Mouse (Mus musculus) urinary bladder, postnatal 0 days (tissue): ENCODE results near the gene Sarnp. TPM values are rescaled to one million over a fixed set of nuclear protein-coding genes. Genes with fewer than 3 reads are reported as not detected.

Experiments used
- polyA plus RNA-seq: library from polyadenylated mRNA; unstranded; fragments of >200 nt; fragmentation: Nextera tagmentation; extraction: Ambion mirVana; gene quantifications from 2 replicates; pipeline ENCODE4 v1.2.1, GENCODE M21; 2015

Sarnp gene
- polyA plus RNA-seq, result 96.8 and 120 TPM in 2 replicates

DNA sequence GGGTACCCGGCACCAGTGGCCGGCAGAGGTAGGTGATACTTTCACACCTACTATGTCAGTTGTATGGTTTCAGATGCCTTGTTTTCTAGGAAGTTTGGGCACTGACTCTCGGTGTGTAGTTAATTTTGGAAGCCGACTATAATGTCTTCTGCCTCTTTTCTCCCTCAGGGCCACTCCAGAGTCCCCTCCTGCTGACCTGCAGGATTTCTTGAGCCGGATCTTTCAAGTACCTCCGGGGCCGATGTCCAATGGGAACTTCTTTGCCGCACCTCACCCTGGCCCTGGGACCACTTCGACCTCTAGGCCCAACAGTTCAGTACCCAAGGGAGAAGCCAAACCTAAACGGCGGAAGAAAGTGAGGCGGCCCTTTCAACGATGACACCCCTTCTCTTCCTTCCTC, at the start of gene Sarnp:
Gene Sarnp, plus strand, starts transcription at position 301 of the 400 bp plus-strand sequence.

DNA sequence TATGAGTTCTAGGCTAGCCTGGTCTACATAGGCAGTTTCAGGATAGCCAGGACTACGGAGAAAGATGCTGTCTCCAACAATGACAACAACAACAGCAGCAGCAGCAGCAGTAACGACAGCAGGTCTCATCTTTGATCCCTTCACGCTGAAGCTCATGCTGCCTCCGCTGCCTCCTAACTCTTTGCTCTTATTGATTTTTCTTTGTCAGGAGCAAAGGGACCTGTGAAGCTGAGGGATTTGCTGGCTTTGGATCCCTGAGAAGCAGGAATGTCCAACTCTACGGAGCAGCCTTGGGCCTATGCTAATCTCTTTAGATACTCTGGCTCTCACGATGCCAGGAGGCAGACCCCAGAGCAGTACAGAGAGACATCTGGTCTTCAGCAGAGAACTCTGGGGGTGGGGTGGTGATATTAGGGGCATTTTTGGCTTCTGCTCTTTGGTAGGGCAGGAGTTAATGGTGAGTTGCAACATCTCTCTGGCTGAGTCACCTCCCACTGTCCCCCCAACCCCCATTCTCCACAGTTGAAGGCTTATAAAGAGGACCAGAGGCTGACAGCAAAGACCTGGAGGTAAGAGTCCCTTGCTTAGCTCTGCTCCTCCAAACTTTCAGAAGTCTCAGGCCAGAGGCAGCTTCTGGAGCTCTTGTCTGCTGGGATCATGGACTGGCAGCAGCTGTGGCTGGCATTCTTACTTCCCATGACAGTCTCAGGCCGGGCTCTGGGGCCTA, 26.6 kb upstream of the Sarnp start, which contains the start of gene Mmp19:
Gene Mmp19, plus strand, starts transcription at position 513 of the 727 bp plus-strand sequence.

GRCm38 (mm10) chr10:128803771-128804270, 13.3 kb upstream of the Sarnp start, which contains the start of gene Dnajc14:
TSS of gene Dnajc14 (plus strand) at chr10:128804062.

DNA sequence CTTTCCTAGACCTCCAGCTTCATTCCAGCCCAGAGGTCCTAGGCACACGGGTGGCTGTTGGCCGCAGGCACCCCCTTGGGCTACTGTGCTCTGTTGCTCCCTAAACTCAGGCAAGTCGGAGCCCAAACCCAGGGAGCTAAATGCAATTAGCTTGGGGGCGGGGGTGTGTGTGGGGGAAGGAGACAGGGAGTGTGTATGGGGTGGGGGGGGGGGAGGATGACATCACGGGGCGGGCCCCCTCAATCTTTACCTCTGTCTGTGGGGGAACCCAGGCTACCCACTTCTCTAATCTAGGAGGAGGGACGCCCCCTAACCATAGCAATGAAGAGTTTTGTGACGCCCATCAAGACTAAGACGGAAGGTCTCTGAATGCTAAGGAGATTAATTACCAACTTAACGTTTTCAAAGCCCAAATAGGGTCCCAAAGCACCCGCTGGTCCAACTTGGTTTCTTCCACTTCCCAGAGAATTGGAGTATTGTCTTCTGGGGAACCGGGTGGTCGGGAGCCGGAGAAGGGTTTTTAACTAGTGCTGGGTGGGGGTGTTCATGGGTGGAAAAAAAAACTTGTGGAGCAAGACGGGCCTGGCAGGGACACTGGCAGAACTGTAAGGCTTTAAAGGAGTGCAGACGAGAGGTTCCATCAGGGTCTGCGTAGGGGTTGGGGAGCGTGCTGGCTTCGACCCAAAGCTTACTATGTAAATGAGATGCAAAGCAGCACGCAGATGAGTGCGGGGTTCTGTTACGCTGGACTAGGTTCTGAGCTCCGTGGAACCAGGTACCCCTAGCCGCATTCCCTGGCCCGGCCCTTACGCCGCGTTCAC, 12.7 kb upstream of the Sarnp start, which contains the start of gene Tmem198b:
Gene Tmem198b, minus strand, starts transcription at position 100 of the 821 bp plus-strand sequence.

DNA sequence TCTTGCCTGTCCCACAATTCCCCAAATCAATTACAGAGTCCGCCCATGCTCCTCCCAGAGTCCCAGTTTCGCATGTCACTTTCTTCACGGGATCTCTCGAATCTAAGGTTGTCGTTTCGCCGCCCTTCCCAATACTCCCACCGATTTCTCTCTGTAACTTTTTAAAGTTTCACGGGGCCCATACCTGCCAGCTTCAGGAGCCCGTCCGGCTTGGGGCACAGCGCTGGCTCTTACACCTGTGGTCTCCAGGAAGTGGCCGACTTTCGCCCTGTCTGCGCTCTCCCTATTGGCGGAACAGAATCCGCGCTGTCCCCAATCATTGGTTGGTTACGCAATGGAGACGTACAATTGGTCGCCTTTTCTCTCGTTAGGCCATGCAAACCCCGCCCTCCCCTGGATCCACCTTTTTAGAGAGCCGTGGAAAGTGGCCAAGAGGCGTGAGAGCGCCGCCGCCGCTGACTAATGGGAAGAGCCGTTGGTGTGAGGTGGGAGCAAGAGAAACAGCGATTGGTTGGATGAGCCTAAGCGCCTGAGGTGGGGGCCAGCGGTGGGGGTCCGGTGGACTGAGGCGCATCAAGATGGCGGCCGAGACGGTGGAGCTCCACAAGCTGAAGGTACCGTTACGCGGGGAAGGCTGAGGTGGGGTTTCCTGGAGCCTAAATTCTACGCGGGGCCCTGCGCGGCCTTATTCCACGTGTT, 4.4 kb downstream of the Sarnp start, which contains the start of gene Ormdl2:
Gene Ormdl2, minus strand, starts transcription at position 288 of the 699 bp plus-strand sequence.

GRCm38 (mm10) chr10:128891296-128892094, 74.4 kb downstream of the Sarnp start, which contains the start of gene Gdf11:
TSS of gene Gdf11 (minus strand) at chr10:128891718.

GRCm38 (mm10) chr10:128900698-128901097, 83.6 kb downstream of the Sarnp start, which contains the start of gene Cd63:
TSS of gene Cd63 (plus strand) at chr10:128900989.

DNA sequence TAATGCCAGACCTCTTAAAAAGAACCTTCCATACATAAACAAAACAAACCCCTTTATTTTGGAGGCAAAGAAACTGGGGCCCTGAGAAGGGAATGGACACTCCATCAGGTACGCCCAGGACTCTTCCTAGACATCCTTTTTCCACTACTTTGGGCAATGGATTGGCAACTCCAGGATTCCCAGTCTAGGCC, 105.6 kb downstream of the Sarnp start, which contains the start of gene Rdh5:
Gene Rdh5, minus strand, starts transcription at position 67 of the 191 bp plus-strand sequence.

DNA sequence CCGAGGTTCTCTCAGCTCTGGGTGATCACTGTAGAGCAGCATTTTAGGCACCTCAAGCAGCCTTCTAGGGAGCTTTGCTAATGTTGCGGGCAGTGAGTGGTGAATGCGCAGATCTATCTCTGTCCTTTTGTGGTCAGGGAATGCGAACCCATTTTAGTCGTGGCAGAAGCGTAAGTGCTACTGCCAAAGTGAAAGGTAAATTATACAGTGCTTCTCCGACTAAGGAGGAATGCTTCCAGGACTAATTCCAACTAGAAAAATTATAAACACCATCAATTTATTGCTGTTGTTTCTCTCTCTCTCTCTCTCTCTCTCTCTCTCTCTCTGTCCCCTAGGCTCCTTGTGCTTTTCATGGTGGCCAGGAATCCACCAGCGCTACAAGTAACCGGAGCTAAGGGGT, 106.8 kb downstream of the Sarnp start, which contains the start of gene Bloc1s1:
Gene Bloc1s1, minus strand, starts transcription at position 101 of the 400 bp plus-strand sequence.

Other genes starting within 250 kb of the Sarnp start
- gene Erbb3, start 227.7 kb upstream of the Sarnp start, polyA plus RNA-seq, result 6.5 and 7.6 TPM in 2 replicates
- 632 and 654 TPM in 2 replicates for gene Rps26, start 190.6 kb upstream of the Sarnp start, polyA plus RNA-seq
- gene Ikzf4, start 171.3 kb upstream of the Sarnp start, polyA plus RNA-seq, result 1.4 and 2.5 TPM in 2 replicates
- 17.7 and 18.5 TPM in 2 replicates for gene Suox, start 143.3 kb upstream of the Sarnp start, polyA plus RNA-seq
- 64.6 and 72.6 TPM in 2 replicates for gene Rab5b, start 121.1 kb upstream of the Sarnp start, polyA plus RNA-seq
- 1.1 and 1.2 TPM in 2 replicates for gene Pmel, start 113.1 kb upstream of the Sarnp start, polyA plus RNA-seq
- gene Cdk2, start 112.3 kb upstream of the Sarnp start, polyA plus RNA-seq, result 29.6 and 35.8 TPM in 2 replicates
- gene Dgka, start 72.5 kb upstream of the Sarnp start, polyA plus RNA-seq, result 18.1 and 19.7 TPM in 2 replicates
- gene Pym1, start 69.4 kb upstream of the Sarnp start, polyA plus RNA-seq, result 21.9 and 23.7 TPM in 2 replicates
- 7.8 and 14.0 TPM in 2 replicates for gene Mmp19, start 26.4 kb upstream of the Sarnp start, polyA plus RNA-seq
- gene Dnajc14, start 13.3 kb upstream of the Sarnp start, polyA plus RNA-seq, result 33.3 and 38.3 TPM in 2 replicates
- 35.6 and 38.5 TPM in 2 replicates for gene Tmem198b, start 13.0 kb upstream of the Sarnp start, polyA plus RNA-seq
- gene Ormdl2, start 4.3 kb downstream of the Sarnp start, polyA plus RNA-seq, result 37.7 and 42.1 TPM in 2 replicates
- gene Gdf11, start 74.4 kb downstream of the Sarnp start, polyA plus RNA-seq, result 1.6 and 1.7 TPM in 2 replicates
- gene Cd63, start 83.7 kb downstream of the Sarnp start, polyA plus RNA-seq, result 982 and 1,003 TPM in 2 replicates
- gene Rdh5, start 105.6 kb downstream of the Sarnp start, polyA plus RNA-seq, result 12.6 and 16.5 TPM in 2 replicates
- gene Bloc1s1, start 106.7 kb downstream of the Sarnp start, polyA plus RNA-seq, result 308 and 318 TPM in 2 replicates
- gene Itga7, start 116.5 kb downstream of the Sarnp start, polyA plus RNA-seq, result 28.2 and 36.5 TPM in 2 replicates
- 0.34 and 0.73 TPM in 2 replicates for gene Mettl7b, start 143.7 kb downstream of the Sarnp start, polyA plus RNA-seq
- gene Olfr9, start 172.1 kb downstream of the Sarnp start, polyA plus RNA-seq, result not detected in 2 replicates
- gene Olfr763, start 193.5 kb downstream of the Sarnp start, polyA plus RNA-seq, result not detected in 2 replicates
- not detected in 2 replicates for gene Olfr764-ps1, start 222.6 kb downstream of the Sarnp start, polyA plus RNA-seq
- not detected in 2 replicates for gene Olfr765, start 232.7 kb downstream of the Sarnp start, polyA plus RNA-seq